Mouse (Mus musculus) limb, embryonic 14.5 days (tissue): Measurements from ENCODE around the gene Rab11fip3. TPM values are rescaled to one million over a fixed set of nuclear protein-coding genes. Genes with fewer than 3 reads are reported as not detected.
"Not testable (repeated sequence)": the region's sequence is repeated elsewhere in the genome, so short reads cannot be mapped to it uniquely, and the experiment has no call there.

Source experiments
- ATAC-seq: fragments of 200-750 bp; cut with Nextera tagmentation; 2 replicates; pipeline ENCODE4 v1.8.0; 2017; ENCODE audit warnings: low read depth, moderate number of reproducible peaks, moderate TSS enrichment; ENCODE audit not compliant: low FRiP score
- DNase-seq: peaks from one replicate; pipeline ENCODE4 v3.0.0-alpha.2; 2015; ENCODE audit warnings: low spot score
- H3K27ac ChIP-seq: fragments of 300-500 bp; sonication (generic); replicated peaks from 2 replicates; pipeline ENCODE4 v1.5.1; 2014; ENCODE audit warnings: low read depth, mild to moderate bottlenecking, low read length, moderate library complexity, mixed read lengths
- H3K27me3 ChIP-seq: fragments of 300-500 bp; sonication (generic); 2 replicates; pipeline ENCODE4 v1.6.1; 2014; ENCODE audit warnings: low read length, mixed read lengths; ENCODE audit not compliant: control insufficient read depth, insufficient read depth
- H3K36me3 ChIP-seq: fragments of 300-500 bp; sonication (generic); 2 replicates; pipeline ENCODE4 v1.6.1; 2014; ENCODE audit warnings: mild to moderate bottlenecking, low read length, moderate library complexity, mixed read lengths; ENCODE audit not compliant: control insufficient read depth, insufficient read depth
- H3K4me1 ChIP-seq: fragments of 300-500 bp; sonication (generic); 2 replicates; pipeline ENCODE4 v1.6.1; 2014; ENCODE audit warnings: antibody characterized with exemption, low read length, mixed read lengths; ENCODE audit not compliant: control insufficient read depth, insufficient read depth
- H3K4me2 ChIP-seq: fragments of 300-500 bp; sonication (generic); replicated peaks from 2 replicates; pipeline ENCODE4 v1.6.1; 2014; ENCODE audit warnings: low read depth, mild to moderate bottlenecking, low read length, moderate library complexity; ENCODE audit not compliant: severe bottlenecking
- H3K4me3 ChIP-seq: fragments of 300-500 bp; sonication (generic); replicated peaks from 2 replicates; pipeline ENCODE4 v1.5.1; 2014; ENCODE audit warnings: low read length
- H3K9ac ChIP-seq: fragments of 300-500 bp; sonication (generic); 2 replicates; pipeline ENCODE4 v1.6.1; 2014; ENCODE audit warnings: mild to moderate bottlenecking, low read depth, low read length, moderate library complexity; ENCODE audit not compliant: severe bottlenecking
- H3K9me3 ChIP-seq: fragments of 300-500 bp; sonication (generic); 2 replicates; pipeline ENCODE4 v1.6.1; 2016; ENCODE audit warnings: low read length; ENCODE audit not compliant: control insufficient read depth
- POLR2A ChIP-seq: fragments of 200-500 bp; IDR thresholded peaks from 2 replicates; pipeline ENCODE4 v1.8.0; 2012; ENCODE audit warnings: inconsistent platforms, mild to moderate bottlenecking, moderate library complexity, borderline replicate concordance; ENCODE audit not compliant: insufficient read depth, insufficient read length; ENCODE audit errors: extremely low read depth
- WGBS: fragments of 180-500 bp; shearing (Covaris S2); extraction: QIAGEN DNeasy Blood & Tissue Kit; methylation state at CpG from one replicate; pipeline ENCODE4 v1.1.7; 2014; 5-methylcytosine and 5-hydroxymethylcytosine counted together
- polyA plus RNA-seq, 2 experiments: library from polyadenylated mRNA; depleted of rRNA in 1 of 2; stranded (reverse) in 1 of 2; unstranded in 1 of 2; fragments of >200 nt; fragmentation: Nextera tagmentation in 1 of 2; extraction: Ambion mirVana in 1 of 2; gene quantifications; 2 replicates each; pipeline versions ENCODE4 v1.2.1 to v1.2.3; 2012 to 2014

The Rab11fip3 gene
- polyA plus RNA-seq (2012; rRNA removed) (39.0 and 47.9 TPM in 2 replicates), polyA plus RNA-seq (2014; fragmentation: Nextera tagmentation; extraction: Ambion mirVana) (17.8 and 18.0 TPM in 2 replicates)

GRCm38 (mm10) chr17:26068831-26069739 lies at the start of gene Rab11fip3:
Rab11fip3 (minus strand) TSS chr17:26069555.
- H3K27me3 ChIP-seq: no peaks in the 10 kb centered on the region
- H3K9me3 ChIP-seq: no peaks in the 10 kb centered on the region
- H3K4me1 ChIP-seq: peaks cover 25% of the 10 kb centered on the region
- H3K9ac ChIP-seq: peak within 1 kb of the TSS; percentile 82
- DNase-seq (peak; percentile 91), ATAC-seq (peak; percentile 94)
- peak within 1 kb of the TSS; percentile 75 for H3K4me3 ChIP-seq
- H3K36me3 ChIP-seq: peaks cover 12% of the 10 kb centered on the region
- WGBS: under 1% methylated on average over 79 of the region's 94 CpGs
- H3K27ac ChIP-seq: peak within 1 kb of the TSS; percentile 65; the same call in 1 of the 2 replicates
- peak within 1 kb of the TSS; percentile 100 for H3K4me2 ChIP-seq
- TF ChIP-seq POLR2A: peak; percentile 43; the same call in 1 of the 2 replicates

GRCm38 (mm10) chr17:26116503-26117258 lies 47.3 kb upstream of the Rab11fip3 start:
- 80% methylated on average over 17 of the region's 17 CpGs for WGBS
- DNase-seq (no peak), ATAC-seq (no peak)
- H3K9ac ChIP-seq: no peak overlapping the region
- no peak overlapping the region for H3K4me3 ChIP-seq
- H3K27ac ChIP-seq: no peak overlapping the region
- H3K36me3 ChIP-seq: no peaks in the 10 kb centered on the region
- H3K9me3 ChIP-seq: no peaks in the 10 kb centered on the region
- peaks cover 52% of the 10 kb centered on the region for H3K27me3 ChIP-seq
- no peak overlapping the region for H3K4me2 ChIP-seq
- peaks cover 6% of the 10 kb centered on the region for H3K4me1 ChIP-seq
- TF ChIP-seq POLR2A: no peak

GRCm38 (mm10) chr17:26115956-26116487 lies 46.7 kb upstream of the Rab11fip3 start:
- H3K9me3 ChIP-seq: no peaks in the 10 kb centered on the region
- no peak for TF ChIP-seq POLR2A
- peaks cover 58% of the 10 kb centered on the region for H3K27me3 ChIP-seq
- H3K4me1 ChIP-seq: peaks cover 6% of the 10 kb centered on the region
- ATAC-seq (no peak), DNase-seq (no peak)
- H3K27ac ChIP-seq: no peak overlapping the region
- H3K9ac ChIP-seq: no peak overlapping the region
- no peaks in the 10 kb centered on the region for H3K36me3 ChIP-seq
- no peak overlapping the region for H3K4me3 ChIP-seq
- 55% methylated on average over 3 of the region's 3 CpGs for WGBS
- H3K4me2 ChIP-seq: no peak overlapping the region

- Histone ChIP-seq H3K9me3 (no peaks in the 10 kb centered on the region), H3K4me3 (no peak overlapping the region), H3K36me3 (no peaks in the 10 kb centered on the region), H3K27me3 (peaks cover 61% of the 10 kb centered on the region), H3K27ac (no peak overlapping the region), H3K4me1 (peaks cover 6% of the 10 kb centered on the region), H3K9ac (no peak overlapping the region), H3K4me2 (no peak overlapping the region)
- no peak for ATAC-seq
- WGBS: 70% methylated on average over 7 of the region's 7 CpGs
- no peak for TF ChIP-seq POLR2A
- no peak for DNase-seq
Measured at GRCm38 (mm10) chr17:26115205-26115898, 46.0 kb upstream of the Rab11fip3 start.

GRCm38 (mm10) chr17:26114461-26114860 lies 45.1 kb upstream of the Rab11fip3 start:
- not testable (repeated sequence) for H3K27ac ChIP-seq, H3K4me1 ChIP-seq, DNase-seq, H3K9me3 ChIP-seq, H3K9ac ChIP-seq, H3K4me2 ChIP-seq, H3K36me3 ChIP-seq, H3K4me3 ChIP-seq, ATAC-seq
- 59% methylated on average over 7 of the region's 7 CpGs for WGBS
- H3K27me3 ChIP-seq: peaks cover 61% of the 10 kb centered on the region
